In the genomic region with DNA sequence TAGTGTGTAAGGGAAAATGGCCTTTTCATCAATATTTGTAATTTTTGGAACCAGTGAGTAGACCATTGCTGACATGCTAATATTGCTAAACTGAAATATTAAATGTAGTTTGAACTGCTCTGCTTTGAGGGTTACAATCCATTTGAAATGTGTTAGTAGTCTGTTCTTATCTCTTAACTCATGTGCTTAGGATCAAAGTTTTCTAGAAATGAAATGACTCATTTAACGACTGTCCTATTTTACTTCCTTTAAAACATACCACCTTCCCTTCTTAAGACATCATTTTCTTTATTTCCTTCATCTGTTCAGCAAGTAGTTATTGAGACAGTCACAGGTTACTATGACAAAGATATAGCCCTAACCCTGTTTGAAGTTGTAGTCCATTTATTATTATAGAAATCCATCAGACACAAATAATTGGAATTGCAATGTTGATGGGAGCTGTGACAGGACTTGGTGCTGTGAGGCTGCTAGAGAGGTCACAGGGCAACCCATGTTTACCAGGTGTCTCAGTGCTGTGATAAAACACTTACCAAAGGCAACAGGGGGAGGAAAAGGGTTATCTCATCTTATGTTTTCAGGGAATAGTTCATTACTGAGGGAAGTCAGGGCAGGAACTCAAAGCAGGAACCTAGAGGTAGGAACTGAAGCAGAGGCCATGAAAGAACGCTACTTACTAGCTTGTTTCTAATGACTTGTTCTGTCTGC, we compare ENCODE assay signal across 22 mouse cellular contexts.
"Had no signal": no experiment of that assay in that cellular context is flagged by ENCODE, and none has a peak within 500 bp of the region (broad histone marks: within the 10 kb centered on the region; RNA-seq: fewer than 3 reads in every experiment).

No protein-coding gene starts in this region.

- ATAC-seq: liver, postnatal 0 days; lung, postnatal 0 days; midbrain, embryonic 16.5 days had no signal

- H3K9ac ChIP-seq: liver, embryonic 15.5 days; liver, postnatal 0 days; lung, embryonic 15.5 days; midbrain, embryonic 12.5 days; neural tube, embryonic 13.5 days; neural tube, embryonic 15.5 days; stomach, embryonic 15.5 days had no signal

- H3K27ac ChIP-seq: liver, embryonic 15.5 days; lung, embryonic 15.5 days; midbrain, embryonic 10.5 days; midbrain, embryonic 12.5 days; neural tube, embryonic 13.5 days; neural tube, embryonic 15.5 days; stomach, embryonic 15.5 days; stomach, postnatal 0 days had no signal

- H3K4me2 ChIP-seq: liver, embryonic 15.5 days; lung, embryonic 15.5 days; midbrain, embryonic 12.5 days; neural tube, embryonic 13.5 days; neural tube, embryonic 15.5 days; stomach, embryonic 15.5 days had no signal

- H3K9me3 ChIP-seq: liver, embryonic 15.5 days; lung, embryonic 15.5 days; midbrain, embryonic 10.5 days; midbrain, embryonic 12.5 days; neural tube, embryonic 13.5 days; neural tube, embryonic 15.5 days; stomach, embryonic 15.5 days had no signal

- H3K4me3 ChIP-seq: liver, embryonic 15.5 days; lung, embryonic 15.5 days; midbrain, embryonic 10.5 days; midbrain, embryonic 12.5 days; myocyte; neural tube, embryonic 13.5 days; neural tube, embryonic 15.5 days; stomach, embryonic 15.5 days had no signal

- H3K4me1 ChIP-seq: liver, embryonic 15.5 days; lung, embryonic 15.5 days; midbrain, embryonic 10.5 days; midbrain, embryonic 12.5 days; neural tube, embryonic 13.5 days; neural tube, embryonic 15.5 days; stomach, embryonic 15.5 days had no signal

- H3K27me3 ChIP-seq: liver, embryonic 15.5 days; lung, embryonic 15.5 days; midbrain, embryonic 12.5 days; neural tube, embryonic 13.5 days; neural tube, embryonic 15.5 days; stomach, embryonic 15.5 days had no signal

- DNase-seq: liver, postnatal 0 days; lung, adult 2 months; lung, postnatal 4 days; midbrain, embryonic 14.5 days; retina, postnatal 1 day; right cerebral cortex, adult 18-20 months; right cerebral cortex, postnatal 25 days; right cerebral cortex, postnatal 4 days; thymus, adult 18-20 months; thymus, postnatal 14 days; thymus, postnatal 36 days had no signal
